Mouse (Mus musculus) embryonic facial prominence, embryonic 13.5 days (tissue): ENCODE data around the gene Tnfrsf4. TPM values are rescaled to one million over a fixed set of nuclear protein-coding genes. Genes with fewer than 3 reads are reported as not detected.

Source experiments
- ATAC-seq: fragments of 200-750 bp; cut with Nextera tagmentation; 2 replicates; pipeline ENCODE4 v1.8.0; 2017; ENCODE audit warnings: low read depth; ENCODE audit not compliant: insufficient number of reproducible peaks, insufficient read depth, low FRiP score, low TSS enrichment
- H3K27ac ChIP-seq: fragments of 300-500 bp; sonication (generic); 2 replicates; pipeline ENCODE4 v1.5.1; 2015; ENCODE audit warnings: moderate library complexity, mild to moderate bottlenecking, inconsistent platforms
- H3K27me3 ChIP-seq: fragments of 300-500 bp; sonication (generic); 2 replicates; pipeline ENCODE4 v1.6.1; 2015; ENCODE audit warnings: mild to moderate bottlenecking, inconsistent platforms
- H3K36me3 ChIP-seq: fragments of 300-500 bp; sonication (generic); 2 replicates; pipeline ENCODE4 v1.6.1; 2015; ENCODE audit warnings: mild to moderate bottlenecking, inconsistent platforms
- H3K4me1 ChIP-seq: fragments of 300-500 bp; sonication (generic); 2 replicates; pipeline ENCODE4 v1.6.1; 2015; ENCODE audit warnings: inconsistent platforms
- H3K4me2 ChIP-seq: fragments of 300-500 bp; sonication (generic); 2 replicates; pipeline ENCODE4 v1.6.1; 2015; ENCODE audit warnings: moderate library complexity, mild to moderate bottlenecking, inconsistent platforms
- H3K4me3 ChIP-seq: fragments of 300-500 bp; sonication (generic); 2 replicates; pipeline ENCODE4 v1.5.1; 2015; ENCODE audit warnings: mild to moderate bottlenecking, inconsistent platforms
- H3K9ac ChIP-seq: fragments of 300-500 bp; sonication (generic); 2 replicates; pipeline ENCODE4 v1.6.1; 2015; ENCODE audit warnings: mild to moderate bottlenecking, inconsistent platforms
- H3K9me3 ChIP-seq: fragments of 300-500 bp; sonication (generic); 2 replicates; pipeline ENCODE4 v1.6.1; 2016; ENCODE audit warnings: inconsistent platforms
- WGBS: fragments of 180-500 bp; shearing (Covaris S2); methylation state at CpG from one replicate; pipeline ENCODE4 v1.1.7; 2015; ENCODE audit warnings: mixed read lengths; 5-methylcytosine and 5-hydroxymethylcytosine counted together
- polyA plus RNA-seq: library from polyadenylated mRNA; unstranded; fragments of >200 nt; fragmentation: Nextera tagmentation; extraction: Ambion mirVana; gene quantifications from 2 replicates; pipeline ENCODE4 v1.2.1, GENCODE M21; 2015

Tnfrsf4 gene
- polyA plus RNA-seq, 1 experiment from 2014 or later, result 1.3 TPM

DNA sequence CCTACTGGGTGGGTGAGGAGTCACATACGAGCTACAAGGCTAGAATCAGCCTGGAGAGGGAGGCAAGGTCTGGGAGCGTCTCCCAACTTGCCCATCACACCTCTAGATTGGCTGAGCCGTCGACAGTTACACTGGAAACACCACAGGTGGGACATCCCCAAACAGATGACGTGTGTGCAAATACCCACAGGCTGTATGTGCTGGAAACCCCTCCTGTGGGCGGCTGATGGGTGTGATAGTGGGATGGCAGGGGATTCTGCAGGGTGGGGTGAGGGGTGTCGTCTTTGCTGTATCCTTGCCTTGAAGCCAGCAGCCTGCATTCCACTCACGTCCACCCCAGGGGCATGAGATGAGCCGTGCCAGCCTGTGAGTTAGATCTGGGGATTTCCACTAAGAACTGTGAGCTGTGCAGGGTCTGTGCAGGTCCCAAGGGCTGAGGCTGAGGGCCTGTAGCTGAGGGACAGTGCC, 17.0 kb downstream of the Tnfrsf4 start:
- WGBS, result 56% methylated on average over 9 of the region's 9 CpGs
- H3K36me3 ChIP-seq, result peaks cover 30% of the 10 kb centered on the region
- H3K9me3 ChIP-seq, result no peaks in the 10 kb centered on the region
- no peak for ATAC-seq
- H3K9ac ChIP-seq, result peak overlapping the region; percentile 73
- H3K4me2 ChIP-seq, result peak overlapping the region; percentile 73
- peaks cover 20% of the 10 kb centered on the region for H3K27me3 ChIP-seq
- H3K4me1 ChIP-seq, result peaks cover 31% of the 10 kb centered on the region
- peak overlapping the region; percentile 50 for H3K4me3 ChIP-seq
- peak overlapping the region; percentile 95 for H3K27ac ChIP-seq

DNA sequence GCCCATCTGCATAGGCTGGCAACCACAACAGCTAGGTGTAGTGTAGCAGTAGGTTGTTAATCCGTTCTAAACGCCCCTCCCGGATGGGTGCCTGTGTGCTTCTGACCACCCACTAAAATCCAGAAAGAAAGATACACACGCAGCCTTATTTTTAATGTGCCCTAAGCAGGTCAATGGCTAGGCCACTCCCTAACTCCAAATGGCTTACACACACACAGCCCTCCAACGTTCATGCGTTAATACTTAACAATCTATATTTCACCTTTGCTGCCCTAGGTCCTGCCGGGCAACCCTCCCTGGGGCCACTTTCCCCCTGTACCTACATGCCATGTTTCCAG, 17.6 kb downstream of the Tnfrsf4 start:
- Histone ChIP-seq H3K27ac (peak overlapping the region; percentile 95), H3K4me1 (peaks cover 28% of the 10 kb centered on the region), H3K36me3 (peaks cover 29% of the 10 kb centered on the region), H3K9ac (peak overlapping the region; percentile 73), H3K4me3 (peak overlapping the region; percentile 50), H3K27me3 (peaks cover 25% of the 10 kb centered on the region), H3K9me3 (no peaks in the 10 kb centered on the region), H3K4me2 (peak overlapping the region; percentile 73)
- ATAC-seq, result 0 out of 2 replicates have a peak, but pooled peaks have one; percentile 23
- WGBS, result 5% methylated on average over 7 of the region's 7 CpGs

DNA sequence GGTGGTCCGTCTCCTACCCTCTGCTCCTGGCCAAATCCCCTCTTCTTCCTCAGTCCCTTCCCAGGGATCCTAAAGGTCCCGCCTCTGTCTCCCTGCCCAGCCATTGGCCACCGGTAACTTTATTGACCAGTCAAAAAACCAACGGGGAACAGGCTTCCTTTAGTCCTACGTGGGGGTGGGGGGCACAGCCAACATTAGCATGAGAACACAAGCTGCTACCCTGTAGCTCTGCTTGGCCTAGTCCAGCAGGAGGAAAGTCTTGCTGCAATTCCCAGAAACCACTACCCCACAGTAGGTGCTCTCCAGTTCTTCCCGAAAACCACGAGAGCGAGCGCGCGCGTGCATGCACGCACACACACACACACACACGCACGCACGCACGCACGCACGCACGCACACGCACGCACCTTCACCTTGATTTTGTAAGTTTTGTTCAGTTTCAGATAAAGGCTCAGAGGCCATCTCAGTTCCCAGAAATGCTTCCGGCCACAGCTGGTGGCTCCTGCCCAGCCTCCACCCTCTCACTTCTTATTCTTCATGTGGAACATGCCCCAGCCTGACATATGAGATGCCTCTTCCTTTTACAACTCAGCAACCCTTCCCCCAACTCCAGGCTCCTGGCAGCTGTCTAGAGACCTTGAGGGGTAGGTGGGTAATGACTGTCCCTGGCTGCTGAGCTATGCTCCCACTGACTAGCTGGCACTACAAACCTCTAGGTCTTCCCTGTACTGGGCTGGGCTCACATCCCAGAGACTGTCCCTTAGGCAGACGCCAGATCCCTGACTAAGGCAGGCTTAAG, 18.1 kb downstream of the Tnfrsf4 start:
- Histone ChIP-seq H3K4me3 (peak overlapping the region; percentile 50), H3K9me3 (no peaks in the 10 kb centered on the region), H3K9ac (peak overlapping the region; percentile 73), H3K4me1 (peaks cover 28% of the 10 kb centered on the region), H3K36me3 (peaks cover 23% of the 10 kb centered on the region), H3K27ac (peak overlapping the region; percentile 95), H3K4me2 (peak overlapping the region; percentile 73), H3K27me3 (peaks cover 30% of the 10 kb centered on the region)
- 2% methylated on average over 24 of the region's 24 CpGs for WGBS
- ATAC-seq, result peak; percentile 76

DNA sequence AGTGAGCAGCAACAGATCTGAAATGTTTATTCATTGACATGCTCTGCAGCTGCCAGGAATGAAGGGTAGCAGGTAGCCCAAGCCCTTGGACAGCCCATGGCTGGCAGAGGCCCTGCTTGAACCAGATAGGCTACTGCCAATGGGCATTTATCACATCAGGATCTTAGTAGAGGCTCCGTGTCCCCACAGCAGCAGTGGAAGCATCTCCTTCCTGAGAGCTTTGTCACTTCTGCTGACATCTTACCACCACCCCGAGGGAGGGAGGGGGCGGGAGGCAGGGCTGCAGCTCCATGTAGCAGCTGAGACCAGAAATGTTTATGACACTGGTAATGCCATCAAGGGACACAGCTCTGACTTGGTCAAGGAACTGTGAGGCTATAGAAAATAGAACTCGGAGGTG, 19.2 kb downstream of the Tnfrsf4 start:
- 93% methylated on average over 4 of the region's 4 CpGs for WGBS
- no peak for ATAC-seq
- Histone ChIP-seq H3K4me2 (peak overlapping the region; percentile 73; the same call in 1 of the 2 replicates), H3K36me3 (peaks cover 13% of the 10 kb centered on the region), H3K9me3 (no peaks in the 10 kb centered on the region), H3K9ac (peak overlapping the region; percentile 73; the same call in 1 of the 2 replicates), H3K27ac (peak overlapping the region; percentile 95), H3K4me1 (peaks cover 28% of the 10 kb centered on the region), H3K4me3 (no peak overlapping the region), H3K27me3 (peaks cover 30% of the 10 kb centered on the region)

DNA sequence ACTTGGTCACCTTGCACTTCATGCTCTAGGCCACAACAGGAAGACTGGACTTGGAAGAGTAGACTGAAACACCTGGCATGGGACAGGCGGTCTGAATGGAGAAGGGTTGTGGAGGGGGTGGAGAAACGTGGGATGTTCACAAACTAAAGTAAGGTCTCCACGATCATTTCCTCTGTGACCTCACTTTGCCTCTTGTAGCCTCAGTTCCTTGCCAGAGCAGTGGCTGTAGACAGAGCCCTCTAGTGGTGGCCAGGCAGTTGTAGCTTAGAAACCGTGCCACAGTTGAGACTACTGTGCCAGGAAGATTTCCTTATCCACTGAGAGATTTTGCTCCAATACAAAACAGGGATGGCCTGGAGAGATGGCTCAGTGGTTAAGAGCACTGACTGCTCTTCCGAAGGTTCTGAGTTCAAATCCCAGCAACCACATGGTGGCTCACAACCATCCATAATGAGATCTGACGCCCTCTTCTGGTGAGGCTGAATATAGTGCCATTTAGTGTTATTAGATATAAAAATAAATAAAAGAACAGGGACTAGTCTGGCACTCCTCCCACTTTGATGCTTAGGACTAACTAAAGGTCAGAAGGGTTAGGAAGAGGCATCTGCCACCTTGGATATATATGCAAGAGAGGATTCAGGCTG, 20.0 kb downstream of the Tnfrsf4 start:
- no peak overlapping the region for H3K4me3 ChIP-seq
- H3K36me3 ChIP-seq, result peaks cover 6% of the 10 kb centered on the region
- H3K9me3 ChIP-seq, result no peaks in the 10 kb centered on the region
- 43% methylated on average over 6 of the region's 6 CpGs for WGBS
- ATAC-seq, result no peak
- no peak overlapping the region for H3K9ac ChIP-seq
- H3K27me3 ChIP-seq, result peaks cover 30% of the 10 kb centered on the region
- H3K4me1 ChIP-seq, result peaks cover 28% of the 10 kb centered on the region
- H3K4me2 ChIP-seq, result no peak overlapping the region
- no peak overlapping the region for H3K27ac ChIP-seq

DNA sequence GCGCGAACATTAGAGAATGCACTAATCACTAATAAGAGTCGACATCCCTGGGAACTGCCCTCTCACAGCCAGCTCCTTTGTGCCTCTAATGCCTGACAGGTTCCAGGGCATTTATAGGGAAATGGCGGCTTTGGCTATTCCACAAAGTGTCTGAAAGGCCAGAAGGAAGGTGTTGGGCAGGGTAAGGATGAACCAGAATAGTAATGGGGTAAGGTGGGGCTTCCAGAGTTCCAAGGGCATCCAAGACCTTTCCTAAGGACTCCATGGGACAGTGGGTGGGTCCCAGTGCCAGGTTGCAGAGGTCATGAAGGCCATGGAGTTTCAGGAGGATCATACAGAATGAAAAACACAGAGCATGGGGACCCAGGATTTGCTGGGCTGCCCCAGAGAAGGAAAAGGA, 20.7 kb downstream of the Tnfrsf4 start:
- H3K4me3 ChIP-seq, result no peak overlapping the region
- no peak overlapping the region; the same call in 1 of the 2 replicates for H3K4me2 ChIP-seq

DNA sequence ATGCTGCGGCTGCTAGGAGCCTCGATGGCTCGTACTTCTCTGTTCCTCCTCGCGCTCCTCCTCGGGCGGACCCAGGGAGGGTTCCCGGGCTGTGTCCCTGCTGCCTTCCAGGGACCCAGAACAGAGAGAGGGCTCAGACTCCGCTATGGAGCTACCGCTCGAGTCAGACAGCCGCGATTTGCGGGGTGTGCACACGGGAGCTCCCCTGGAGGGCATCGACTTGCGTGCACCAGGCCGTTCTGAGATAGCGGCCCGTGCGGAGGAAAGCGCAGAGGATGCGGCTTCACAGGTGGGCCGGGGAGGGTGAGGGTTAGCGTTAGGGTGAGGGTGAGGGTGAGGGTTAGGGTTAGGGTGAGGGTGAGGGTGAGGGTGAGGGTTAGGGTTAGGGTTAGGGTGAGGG, 21.3 kb downstream of the Tnfrsf4 start:
- WGBS, result 10% methylated on average over 25 of the region's 25 CpGs
- ATAC-seq, result no peak
- Histone ChIP-seq H3K36me3 (no peaks in the 10 kb centered on the region), H3K4me3 (peak overlapping the region; percentile 15), H3K27ac (no peak overlapping the region), H3K9me3 (no peaks in the 10 kb centered on the region), H3K4me1 (peaks cover 28% of the 10 kb centered on the region), H3K27me3 (peaks cover 30% of the 10 kb centered on the region), H3K4me2 (peak overlapping the region; percentile 51), H3K9ac (peak overlapping the region; percentile 38; the same call in 1 of the 2 replicates)

More for the DNA sequence above, 20.7 kb downstream of the Tnfrsf4 start:
- no peak overlapping the region for H3K27ac ChIP-seq
- H3K27me3 ChIP-seq, result peaks cover 30% of the 10 kb centered on the region
- 0 out of 2 replicates have a peak overlapping the region, but pooled peaks have one; percentile 38 for H3K9ac ChIP-seq
- peaks cover 3% of the 10 kb centered on the region; the same call in 1 of the 2 replicates for H3K36me3 ChIP-seq
- H3K4me1 ChIP-seq, result peaks cover 28% of the 10 kb centered on the region
- WGBS, result 61% methylated on average over 4 of the region's 4 CpGs
- no peak for ATAC-seq
- no peaks in the 10 kb centered on the region for H3K9me3 ChIP-seq

DNA sequence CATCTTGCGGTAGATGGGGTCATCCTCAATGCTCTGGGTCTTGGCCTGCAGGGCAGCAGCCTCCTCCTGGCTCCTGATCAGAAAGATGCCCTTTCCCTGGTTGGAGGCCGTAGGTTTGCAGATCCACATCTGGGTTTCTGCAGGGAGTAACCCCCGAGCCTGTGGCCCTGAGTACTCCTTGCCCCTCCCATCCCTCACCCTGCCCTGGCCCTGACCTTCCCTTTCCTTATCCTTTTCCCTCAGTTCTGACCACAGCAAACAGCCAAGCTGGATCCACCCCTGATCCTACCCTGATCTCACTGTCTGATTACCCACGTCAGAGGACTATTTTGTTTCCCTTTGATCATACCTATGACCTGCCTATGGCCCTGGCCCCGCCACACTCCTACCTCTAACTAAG, 31.1 kb downstream of the Tnfrsf4 start:
- H3K27ac ChIP-seq, result no peak overlapping the region
- no peak for ATAC-seq
- no peak overlapping the region for H3K4me2 ChIP-seq
- no peaks in the 10 kb centered on the region for H3K36me3 ChIP-seq
- no peaks in the 10 kb centered on the region for H3K27me3 ChIP-seq
- no peaks in the 10 kb centered on the region for H3K4me1 ChIP-seq
- H3K9me3 ChIP-seq, result no peaks in the 10 kb centered on the region
- H3K4me3 ChIP-seq, result no peak overlapping the region
- no peak overlapping the region for H3K9ac ChIP-seq
- WGBS, result 46% methylated on average over 5 of the region's 5 CpGs

DNA sequence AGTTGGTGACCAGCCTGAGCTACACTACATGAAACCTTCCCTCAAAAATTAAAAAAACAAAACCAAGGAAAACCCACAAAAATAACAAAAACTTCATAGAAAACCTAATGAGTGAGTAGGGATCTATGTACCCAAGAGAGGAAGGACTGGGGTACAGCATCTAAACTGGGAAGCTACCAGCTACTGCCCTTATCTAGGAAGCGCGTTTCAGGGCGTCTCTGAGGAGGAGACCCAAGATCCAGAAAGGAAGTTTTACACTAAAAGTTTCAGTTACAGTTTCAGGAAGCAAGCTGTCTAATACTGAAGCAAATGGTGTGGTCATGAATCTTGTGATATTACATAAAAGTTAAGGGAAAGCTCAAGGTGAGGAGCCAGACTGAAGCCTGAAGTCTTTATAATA, 36.1 kb downstream of the Tnfrsf4 start:
- Histone ChIP-seq H3K4me3 (no peak overlapping the region), H3K27me3 (no peaks in the 10 kb centered on the region), H3K36me3 (no peaks in the 10 kb centered on the region), H3K9ac (no peak overlapping the region), H3K4me1 (no peaks in the 10 kb centered on the region), H3K4me2 (no peak overlapping the region), H3K27ac (no peak overlapping the region), H3K9me3 (no peaks in the 10 kb centered on the region)
- no peak for ATAC-seq
- WGBS, result 78% methylated on average over 3 of the region's 3 CpGs

DNA sequence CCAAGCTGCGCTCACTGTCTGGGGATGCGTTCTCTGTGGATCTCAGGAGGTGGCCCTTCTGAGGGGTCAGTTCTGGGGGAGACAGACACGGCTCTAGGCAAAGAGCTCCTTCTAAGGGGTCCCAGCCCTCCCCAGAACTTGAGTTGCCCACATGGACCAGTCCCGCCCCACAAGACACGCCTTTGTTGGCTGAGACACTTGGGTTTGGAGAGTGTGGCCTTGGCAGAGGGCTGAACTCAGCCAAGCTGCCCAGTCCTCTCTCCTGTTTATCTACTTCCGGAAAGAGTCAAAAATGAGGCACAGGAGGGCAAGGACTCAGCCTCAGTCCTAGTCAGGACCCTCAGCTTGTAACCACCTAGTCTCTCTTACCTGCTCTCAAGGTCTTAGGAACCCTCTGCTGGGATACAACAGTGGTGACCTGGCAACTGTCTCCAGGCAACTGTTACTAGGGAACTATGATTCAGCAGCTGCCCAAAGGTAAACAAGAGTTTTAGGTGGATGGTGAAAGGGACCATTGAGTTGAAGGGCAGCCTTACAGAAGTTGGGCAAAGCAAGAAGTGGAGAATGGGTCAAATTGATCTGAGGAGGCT, 36.8 kb downstream of the Tnfrsf4 start:
- Histone ChIP-seq H3K27ac (no peak overlapping the region), H3K4me2 (no peak overlapping the region), H3K9me3 (no peaks in the 10 kb centered on the region), H3K27me3 (no peaks in the 10 kb centered on the region), H3K36me3 (no peaks in the 10 kb centered on the region), H3K9ac (no peak overlapping the region), H3K4me1 (no peaks in the 10 kb centered on the region), H3K4me3 (no peak overlapping the region)
- WGBS, result 76% methylated on average over 6 of the region's 6 CpGs
- no peak for ATAC-seq

DNA sequence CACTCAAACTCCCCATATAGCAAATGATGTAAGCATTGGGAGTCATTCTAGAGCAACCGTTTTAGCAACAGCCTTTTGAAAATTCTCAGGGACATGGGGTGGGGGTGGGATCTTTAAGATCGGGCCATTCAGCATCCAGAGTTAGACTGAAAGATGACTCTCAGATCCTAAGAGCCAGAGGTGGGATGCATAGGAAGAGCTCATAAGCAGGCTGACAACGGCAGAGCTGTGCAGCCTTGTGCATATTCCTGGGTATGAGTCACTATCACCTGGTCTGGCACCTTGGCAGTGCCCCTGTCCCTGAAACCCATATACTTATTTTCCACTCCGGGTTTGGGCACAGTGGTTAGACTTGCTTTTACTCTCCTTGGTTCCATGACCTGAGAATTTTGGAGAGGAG, 39.5 kb downstream of the Tnfrsf4 start:
- Histone ChIP-seq H3K9ac (no peak overlapping the region), H3K4me1 (no peaks in the 10 kb centered on the region), H3K27ac (no peak overlapping the region), H3K9me3 (no peaks in the 10 kb centered on the region), H3K36me3 (no peaks in the 10 kb centered on the region), H3K27me3 (no peaks in the 10 kb centered on the region), H3K4me2 (no peak overlapping the region), H3K4me3 (no peak overlapping the region)
- WGBS, result 74% methylated on average over 4 of the region's 4 CpGs
- ATAC-seq, result no peak
